ENCODE assay signal across 27 mouse cellular contexts in the genomic region with DNA sequence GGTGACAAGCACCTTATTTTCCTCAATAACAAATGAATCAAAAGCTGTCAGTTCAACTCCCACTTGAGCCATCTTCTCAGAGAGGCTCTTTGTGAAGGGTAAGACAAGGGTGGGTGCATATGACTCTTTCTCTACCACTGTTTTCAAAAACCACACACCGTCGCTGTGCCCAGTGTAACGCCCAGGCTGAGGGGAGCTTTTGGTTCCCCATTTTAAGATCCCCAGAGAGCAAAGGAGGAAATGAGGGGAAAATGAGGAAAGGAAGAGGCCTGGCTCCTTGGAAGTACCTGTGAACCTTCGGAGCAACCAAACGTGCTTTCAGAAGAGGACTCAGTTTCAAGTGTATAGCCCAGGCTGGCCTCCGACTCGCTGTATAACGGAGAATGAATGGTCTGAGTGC. TPM values are rescaled to one million over a fixed set of nuclear protein-coding genes. Genes with fewer than 3 reads are reported as not detected.
DNase-seq lines count a peak whose midpoint lies in the region; ATAC-seq lines count a peak whose summit lies in the region.
"Had no signal": no experiment of that assay in that cellular context is flagged by ENCODE, and none has a peak within 500 bp of the region (broad histone marks: within the 10 kb centered on the region; RNA-seq: fewer than 3 reads in every experiment).

No protein-coding gene starts in this region.

- H3K36me3 ChIP-seq in splenic B cell, adult 2 months (ENCODE audit: control insufficient read depth, insufficient read depth, low read length, poor library complexity, severe bottlenecking) = no peaks in the 10 kb centered on the region
- H3K36me3 ChIP-seq: embryonic facial prominence, embryonic 10.5 days; embryonic facial prominence, embryonic 13.5 days; forebrain, embryonic 12.5 days; forebrain, embryonic 15.5 days; heart, embryonic 12.5 days; heart, embryonic 15.5 days; hindbrain, embryonic 12.5 days; hindbrain, embryonic 15.5 days had no signal

- intact Hi-C loops in heart, postnatal 14 days (cut with DNase I) = no loop called here

- DNase-seq in heart, adult 11 months = peak; percentile 70
- DNase-seq in heart, postnatal 14 days = no peak
- peak; percentile 49 for DNase-seq in splenic B cell, adult 2 months (ENCODE audit: low read depth, low spot score)
- no peak for DNase-seq in embryo, embryonic 10 days (ENCODE audit: low spot score)
- no peak for DNase-seq in cerebellum, adult 8-10 months
- DNase-seq in thymus, postnatal 36 days = no peak
- DNase-seq: adrenal gland, adult 2 months; adrenal gland, postnatal 14 days; cerebellum, adult 11 months; cerebellum, adult 2 months; cerebellum, postnatal 10 days; cerebellum, postnatal 36 days; gastrocnemius, postnatal 10 days; gastrocnemius, postnatal 36 days; heart, adult 18-20 months; heart, postnatal 10 days; heart, postnatal 4 days had no signal

- peak; percentile 68 for ATAC-seq in common myeloid progenitor, adult 5-6 weeks (replicated peaks; ENCODE audit: low read depth, poor library complexity, severe bottlenecking)
- ATAC-seq in megakaryocyte, adult 5-6 weeks (ENCODE audit: poor library complexity, severe bottlenecking) = peak; percentile 88
- ATAC-seq: forebrain, embryonic 15.5 days had no signal

- no peaks in the 10 kb centered on the region for H3K27me3 ChIP-seq in splenic B cell, adult 2 months (ENCODE audit: control insufficient read depth, insufficient read depth, low read length, poor library complexity, severe bottlenecking)
- H3K27me3 ChIP-seq: embryonic facial prominence, embryonic 13.5 days; forebrain, embryonic 12.5 days; forebrain, embryonic 15.5 days; heart, embryonic 12.5 days; heart, embryonic 15.5 days; hindbrain, embryonic 12.5 days; hindbrain, embryonic 15.5 days had no signal

RNA-seq across cellular contexts. Expression of gene Prelid3b, which starts 36.9 kb away (rescaled TPM):
- 10 to 100 TPM; 59.8 to 72.3 TPM for total RNA-seq in heart, postnatal 14 days (2021)
- total RNA-seq in common myeloid progenitor, adult 5-6 weeks (2017) = 130 and 142 TPM in 2 replicates
- total RNA-seq in megakaryocyte, adult 5-6 weeks (2015) = 62.1 and 66.9 TPM in 2 replicates
- total RNA-seq in megakaryocyte, adult 5-6 weeks (2017) = 141 and 145 TPM in 2 replicates

RNA-seq across cellular contexts. Expression of gene Atp5e, which starts 45.9 kb away (rescaled TPM):
- total RNA-seq in heart, postnatal 14 days (2021) = 1,000 to 10,000 TPM; 1,334 to 1,389 TPM
- total RNA-seq in common myeloid progenitor, adult 5-6 weeks (2017) = 252 and 315 TPM in 2 replicates
- 421 and 466 TPM in 2 replicates for total RNA-seq in megakaryocyte, adult 5-6 weeks (2015)
- total RNA-seq in megakaryocyte, adult 5-6 weeks (2017) = 212 and 256 TPM in 2 replicates

RNA-seq across cellular contexts. Expression of gene Tubb1, which starts 59.3 kb away (rescaled TPM):
- 1 to 10 TPM; 2.0 TPM for total RNA-seq in heart, postnatal 14 days (2021)
- total RNA-seq in common myeloid progenitor, adult 5-6 weeks (2017) = 2.0 TPM in 1 of 2 replicates, not detected in the other
- not detected in 2 replicates for total RNA-seq in megakaryocyte, adult 5-6 weeks (2015)
- total RNA-seq in megakaryocyte, adult 5-6 weeks (2017) = 0.26 and 0.53 TPM in 2 replicates
- total RNA-seq: gastrocnemius, postnatal 36 days had no signal

Comparison
In these comparisons a context has a peak if more than half of its experiments do, and no peak if none do; other contexts are left out.
1. DNase-seq: peak in heart, adult 11 months (single experiment) and splenic B cell, adult 2 months (single experiment); none in heart, postnatal 14 days (0 of 2), embryo, embryonic 10 days (single experiment), cerebellum, adult 8-10 months (single experiment) and thymus, postnatal 36 days (0 of 2).